Mouse (Mus musculus) R1 (cell line): ENCODE data around the gene Spsb2.

ENCODE experiments used
- DNase-seq: peaks from one replicate; pipeline ENCODE4 v3.0.0-alpha.2; 2018; ENCODE audit warnings: low read depth, low spot score

The Spsb2 gene

GRCm38 (mm10) chr6:124808358-124809012, at the start of gene Spsb2:
TSS of gene Spsb2 (plus strand) at chr6:124808661.
- DNase-seq, result peak; percentile 72

GRCm38 (mm10) chr6:124758849-124759232, 49.6 kb upstream of the Spsb2 start:
- DNase-seq, result no peak

- DNase-seq, result peak; percentile 94
Measured at GRCm38 (mm10) chr6:124759259-124759658, 49.2 kb upstream of the Spsb2 start.

- DNase-seq, result no peak
Measured at GRCm38 (mm10) chr6:124765951-124766350, 42.5 kb upstream of the Spsb2 start.

- DNase-seq, result no peak
Measured at GRCm38 (mm10) chr6:124767536-124767919, 40.9 kb upstream of the Spsb2 start.

GRCm38 (mm10) chr6:124767920-124768703, 40.3 kb upstream of the Spsb2 start:
- DNase-seq, result peak; percentile 84

- DNase-seq, result no peak
Measured at GRCm38 (mm10) chr6:124768704-124769044, 39.8 kb upstream of the Spsb2 start.

GRCm38 (mm10) chr6:124769101-124769765, 39.2 kb upstream of the Spsb2 start, which contains the start of gene Eno2:
TSS of gene Eno2 (minus strand) at chr6:124769673.
- peak; percentile 48 for DNase-seq

- no peak for DNase-seq
Measured at GRCm38 (mm10) chr6:124770013-124770412, 38.4 kb upstream of the Spsb2 start.

- DNase-seq, result no peak
Measured at GRCm38 (mm10) chr6:124770511-124770910, 38.0 kb upstream of the Spsb2 start.

GRCm38 (mm10) chr6:124779222-124779983, 29.1 kb upstream of the Spsb2 start, which contains the start of gene Lrrc23:
TSS of gene Lrrc23 (minus strand) at chr6:124779727.
- DNase-seq, result peak; percentile 94

- DNase-seq, result no peak
Measured at GRCm38 (mm10) chr6:124779984-124780416, 28.5 kb upstream of the Spsb2 start.

- DNase-seq, result no peak
Measured at GRCm38 (mm10) chr6:124780917-124781316, 27.5 kb upstream of the Spsb2 start.

GRCm38 (mm10) chr6:124782436-124782835, 26.0 kb upstream of the Spsb2 start:
- peak; percentile 97 for DNase-seq

GRCm38 (mm10) chr6:124786756-124787420, 21.6 kb upstream of the Spsb2 start:
- no peak for DNase-seq

GRCm38 (mm10) chr6:124787722-124788121, 20.7 kb upstream of the Spsb2 start:
- DNase-seq, result no peak

- DNase-seq, result peak; percentile 84
Measured at GRCm38 (mm10) chr6:124789519-124789918, 18.9 kb upstream of the Spsb2 start.

- DNase-seq, result no peak
Measured at GRCm38 (mm10) chr6:124790121-124790520, 18.3 kb upstream of the Spsb2 start.

- DNase-seq, result no peak
Measured at GRCm38 (mm10) chr6:124791911-124792310, 16.6 kb upstream of the Spsb2 start.

GRCm38 (mm10) chr6:124795781-124796180, 12.7 kb upstream of the Spsb2 start:
- DNase-seq, result no peak

- no peak for DNase-seq
Measured at GRCm38 (mm10) chr6:124796200-124796599, 12.3 kb upstream of the Spsb2 start.
